Mouse (Mus musculus) stomach, postnatal 0 days (tissue): ENCODE data around the gene Gmpr.

ENCODE experiments used
- CTCF ChIP-seq: IDR thresholded peaks from 2 replicates; pipeline ENCODE4 v1.5.1; 2016; ENCODE audit warnings: antibody characterized with exemption, low read depth, mild to moderate bottlenecking, moderate library complexity
- EP300 ChIP-seq: optimal IDR thresholded peaks from 2 replicates; pipeline ENCODE3; 2016; ENCODE audit warnings: antibody characterized with exemption

DNA sequence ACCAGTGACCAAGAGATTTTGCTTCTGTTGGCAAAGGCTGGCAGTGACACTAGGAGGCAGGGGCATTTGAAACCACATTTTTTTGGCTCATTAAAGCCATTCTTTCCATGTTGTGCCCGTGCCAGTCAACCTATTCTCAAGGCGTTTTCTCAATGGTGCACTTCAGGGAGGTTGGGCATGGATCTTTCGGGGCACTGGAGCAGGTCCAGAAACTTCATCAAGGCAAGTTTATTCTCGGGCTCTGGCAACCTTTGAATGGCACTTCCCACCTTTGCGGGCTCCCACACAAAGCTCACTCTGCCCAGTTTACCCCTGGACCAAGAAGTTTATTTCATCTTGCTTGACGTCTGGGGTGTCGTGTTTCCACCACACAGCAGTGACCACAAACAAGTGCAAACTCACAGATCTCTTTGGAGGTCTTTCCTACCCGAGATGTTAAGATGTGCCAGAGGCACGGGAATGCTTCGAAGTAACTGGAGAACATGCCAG, 41.2 kb upstream of the Gmpr start:
- no peak for TF ChIP-seq CTCF
- TF ChIP-seq EP300, result no peak
